In genomic region chr8:70181903-70182252, GRCm38 (mm10) we compare ENCODE assay signal across 16 mouse cellular contexts. TPM values are rescaled to one million over a fixed set of nuclear protein-coding genes. Genes with fewer than 3 reads are reported as not detected.
DNase-seq lines count a peak whose midpoint lies in the region; ATAC-seq and TF ChIP-seq lines count a peak whose summit lies in the region.
"Had no signal": no experiment of that assay in that cellular context is flagged by ENCODE, and none has a peak within 500 bp of the region (broad histone marks: within the 10 kb centered on the region; RNA-seq: fewer than 3 reads in every experiment).

No protein-coding gene starts in this region.

- peak overlapping the region; percentile 45; the same call in 1 of the 2 replicates for H3K9ac ChIP-seq in liver, embryonic 12.5 days
- no peak overlapping the region for H3K9ac ChIP-seq in neural tube, embryonic 13.5 days

- intact Hi-C loops in gastrocnemius, adult 2 months (cut with DNase I): no loop called here
- intact Hi-C loops in gastrocnemius, postnatal 14 days (cut with DNase I; ENCODE audit: low total_unique reads): no loop called here

- ATAC-seq in liver, embryonic 12.5 days: no peak
- ATAC-seq in neural tube, embryonic 13.5 days (ENCODE audit: low read depth): no peak
- no peak for ATAC-seq in erythroblast, adult 5-6 weeks (replicated peaks; ENCODE audit: low FRiP score, poor library complexity, severe bottlenecking)
- ATAC-seq: forebrain, embryonic 14.5 days had no signal

- peak overlapping the region; percentile 8; the same call in 1 of the 2 replicates for H3K27ac ChIP-seq in gastrocnemius, adult 2 months
- peak overlapping the region; percentile 78 for H3K27ac ChIP-seq in liver, embryonic 12.5 days
- peak overlapping the region; percentile 14; the same call in 1 of the 2 replicates for H3K27ac ChIP-seq in neural tube, embryonic 13.5 days (replicated peaks)
- H3K27ac ChIP-seq: heart, embryonic 10.5 days had no signal

- peaks cover 64% of the 10 kb centered on the region for H3K36me3 ChIP-seq in liver, embryonic 12.5 days
- H3K36me3 ChIP-seq in neural tube, embryonic 13.5 days: peaks cover 51% of the 10 kb centered on the region

- DNase-seq in gastrocnemius, adult 2 months: no peak
- no peak for DNase-seq in gastrocnemius, postnatal 14 days
- DNase-seq in retina, embryonic 14.5 days (ENCODE audit: low spot score): peak; percentile 18
- DNase-seq in retina, postnatal 1 day: no peak
- DNase-seq in heart, postnatal 4 days: no peak
- DNase-seq: adrenal gland, postnatal 14 days; cerebellum, postnatal 10 days; kidney, adult 8-10 months; kidney, postnatal 4 days; lung, adult 18-20 months had no signal

- H3K9me3 ChIP-seq in liver, embryonic 12.5 days (replicated peaks): no peaks in the 10 kb centered on the region
- no peaks in the 10 kb centered on the region for H3K9me3 ChIP-seq in neural tube, embryonic 13.5 days
- H3K9me3 ChIP-seq: heart, embryonic 10.5 days had no signal

- TF ChIP-seq CTCF in gastrocnemius, adult 2 months (IDR thresholded peaks at IDR 0.05): no peak

- peaks cover 40% of the 10 kb centered on the region for H3K4me1 ChIP-seq in liver, embryonic 12.5 days
- no peaks in the 10 kb centered on the region; the same call in 1 of the 2 replicates for H3K4me1 ChIP-seq in neural tube, embryonic 13.5 days (replicated peaks)

- 63% methylated on average over 2 of the region's 2 CpGs for WGBS in liver, embryonic 12.5 days (ENCODE audit: insufficient replicate concordance)
- WGBS in neural tube, embryonic 13.5 days: 29% methylated on average over 2 of the region's 2 CpGs

- H3K4me2 ChIP-seq in liver, embryonic 12.5 days: peak overlapping the region; percentile 47
- H3K4me2 ChIP-seq in neural tube, embryonic 13.5 days: no peak overlapping the region

- no peaks in the 10 kb centered on the region for H3K27me3 ChIP-seq in liver, embryonic 12.5 days (replicated peaks)
- H3K27me3 ChIP-seq in neural tube, embryonic 13.5 days: no peaks in the 10 kb centered on the region

- no peak overlapping the region for H3K4me3 ChIP-seq in gastrocnemius, adult 2 months
- H3K4me3 ChIP-seq in liver, embryonic 12.5 days: no peak overlapping the region
- H3K4me3 ChIP-seq in neural tube, embryonic 13.5 days: no peak overlapping the region
- H3K4me3 ChIP-seq: heart, embryonic 10.5 days had no signal

RNA-seq across cellular contexts. Expression of gene Tmem161a, which starts 9.7 kb away (rescaled TPM):
- total RNA-seq in gastrocnemius, adult 2 months (2021): 10 to 100 TPM; 81.1 to 86.2 TPM
- total RNA-seq in gastrocnemius, postnatal 14 days (2021): 10 to 100 TPM; 76.0 to 78.1 TPM
- polyA plus RNA-seq in liver, embryonic 12.5 days (2016; fragmentation: Nextera tagmentation; extraction: Ambion mirVana): 37.7 and 39.4 TPM in 2 replicates
- polyA plus RNA-seq in neural tube, embryonic 13.5 days (2015; fragmentation: Nextera tagmentation; extraction: Ambion mirVana): 46.6 and 47.4 TPM in 2 replicates
- total RNA-seq in erythroblast, adult 5-6 weeks (2015; ENCODE audit: low replicate concordance): 4.0 and 8.1 TPM in 2 replicates
- 4.5 and 4.9 TPM in 2 replicates for total RNA-seq in erythroblast, adult 5-6 weeks (2017; ENCODE audit: low replicate concordance)
- total RNA-seq in heart, postnatal 4 days (2021): 100 to 1,000 TPM; 100 to 110 TPM

RNA-seq across cellular contexts. Expression of gene Slc25a42, which starts 30.2 kb away (rescaled TPM):
- total RNA-seq in gastrocnemius, adult 2 months (2021): 10 to 100 TPM; 27.5 to 33.3 TPM
- total RNA-seq in gastrocnemius, postnatal 14 days (2021): 10 to 100 TPM; 25.5 to 29.2 TPM
- polyA plus RNA-seq in liver, embryonic 12.5 days (2016; fragmentation: Nextera tagmentation; extraction: Ambion mirVana): 6.6 and 8.5 TPM in 2 replicates
- polyA plus RNA-seq in neural tube, embryonic 13.5 days (2015; fragmentation: Nextera tagmentation; extraction: Ambion mirVana): 5.5 and 6.4 TPM in 2 replicates
- 13.8 and 20.6 TPM in 2 replicates for total RNA-seq in erythroblast, adult 5-6 weeks (2015; ENCODE audit: low replicate concordance)
- 16.2 and 23.8 TPM in 2 replicates for total RNA-seq in erythroblast, adult 5-6 weeks (2017; ENCODE audit: low replicate concordance)
- total RNA-seq in heart, postnatal 4 days (2021): 10 to 100 TPM; 25.9 to 28.0 TPM

RNA-seq across cellular contexts. Expression of gene Mef2b, which starts 42.4 kb away (rescaled TPM):
- under 1 TPM; 0.31 to 0.56 TPM for total RNA-seq in gastrocnemius, adult 2 months (2021)
- under 1 TPM; 0.25 to 0.29 TPM for total RNA-seq in gastrocnemius, postnatal 14 days (2021)
- polyA plus RNA-seq in liver, embryonic 12.5 days (2016; fragmentation: Nextera tagmentation; extraction: Ambion mirVana): 0.23 and 0.36 TPM in 2 replicates
- polyA plus RNA-seq in neural tube, embryonic 13.5 days (2015; fragmentation: Nextera tagmentation; extraction: Ambion mirVana): 0.52 and 0.53 TPM in 2 replicates
- total RNA-seq in erythroblast, adult 5-6 weeks (2015; ENCODE audit: low replicate concordance): not detected in 2 replicates
- not detected in 2 replicates for total RNA-seq in erythroblast, adult 5-6 weeks (2017; ENCODE audit: low replicate concordance)
- under 1 TPM; 0.20 to 0.21 TPM for total RNA-seq in heart, postnatal 4 days (2021)
- total RNA-seq: layer of hippocampus, postnatal 25 days had no signal

RNA-seq across cellular contexts. Expression of gene Borcs8, which starts 42.6 kb away (rescaled TPM):
- 10 to 100 TPM; 11.6 to 14.8 TPM for total RNA-seq in gastrocnemius, adult 2 months (2021)
- 10 to 100 TPM; 14.4 to 18.4 TPM for total RNA-seq in gastrocnemius, postnatal 14 days (2021)
- polyA plus RNA-seq in liver, embryonic 12.5 days (2016; fragmentation: Nextera tagmentation; extraction: Ambion mirVana): 25.1 and 28.8 TPM in 2 replicates
- 54.5 and 56.0 TPM in 2 replicates for polyA plus RNA-seq in neural tube, embryonic 13.5 days (2015; fragmentation: Nextera tagmentation; extraction: Ambion mirVana)
- total RNA-seq in erythroblast, adult 5-6 weeks (2015; ENCODE audit: low replicate concordance): 2.1 and 16.7 TPM in 2 replicates
- 15.5 and 30.7 TPM in 2 replicates for total RNA-seq in erythroblast, adult 5-6 weeks (2017; ENCODE audit: low replicate concordance)
- 10 to 100 TPM; 28.0 to 29.1 TPM for total RNA-seq in heart, postnatal 4 days (2021)

RNA-seq across cellular contexts. Expression of gene Rfxank, which starts 42.9 kb away (rescaled TPM):
- 10 to 100 TPM in 1 of 2 experiments, 1 to 10 TPM in 1; 7.5 to 10.7 TPM for total RNA-seq in gastrocnemius, adult 2 months (2021)
- 1 to 10 TPM; 8.1 to 8.8 TPM for total RNA-seq in gastrocnemius, postnatal 14 days (2021)
- polyA plus RNA-seq in liver, embryonic 12.5 days (2016; fragmentation: Nextera tagmentation; extraction: Ambion mirVana): 9.6 and 9.8 TPM in 2 replicates
- 11.9 and 12.6 TPM in 2 replicates for polyA plus RNA-seq in neural tube, embryonic 13.5 days (2015; fragmentation: Nextera tagmentation; extraction: Ambion mirVana)
- total RNA-seq in erythroblast, adult 5-6 weeks (2015; ENCODE audit: low replicate concordance): 8.1 and 16.3 TPM in 2 replicates
- 9.7 and 10.2 TPM in 2 replicates for total RNA-seq in erythroblast, adult 5-6 weeks (2017; ENCODE audit: low replicate concordance)
- 10 to 100 TPM; 25.4 to 25.8 TPM for total RNA-seq in heart, postnatal 4 days (2021)

Comparison
In these comparisons a context has a peak if more than half of its experiments do, and no peak if none do; other contexts are left out.
1. H3K27ac ChIP-seq: peak in every context shown above with its lines; median percentile 78 in liver, embryonic 12.5 days; 14 in neural tube, embryonic 13.5 days; 8 in gastrocnemius, adult 2 months.
2. RNA of gene Tmem161a, which starts 9.7 kb away (total RNA-seq): 100 to 110 TPM in heart, postnatal 4 days, 81.1 to 86.2 TPM in gastrocnemius, adult 2 months and 76.0 to 78.1 TPM in gastrocnemius, postnatal 14 days; 4.0 to 8.1 TPM in erythroblast, adult 5-6 weeks; every median in the first group is over 4 times any median in the second.